Mouse (Mus musculus) liver, embryonic 14.5 days (tissue): ENCODE results near the gene Ltc4s.

Source experiments
- CTCF ChIP-seq: IDR thresholded peaks from 2 replicates; pipeline ENCODE4 v1.5.1; 2016; ENCODE audit warnings: antibody characterized with exemption, low read depth, control low read depth
- EP300 ChIP-seq: IDR thresholded peaks from 2 replicates; pipeline ENCODE4 v1.6.1; 2016; ENCODE audit warnings: antibody characterized with exemption, low read depth

DNA sequence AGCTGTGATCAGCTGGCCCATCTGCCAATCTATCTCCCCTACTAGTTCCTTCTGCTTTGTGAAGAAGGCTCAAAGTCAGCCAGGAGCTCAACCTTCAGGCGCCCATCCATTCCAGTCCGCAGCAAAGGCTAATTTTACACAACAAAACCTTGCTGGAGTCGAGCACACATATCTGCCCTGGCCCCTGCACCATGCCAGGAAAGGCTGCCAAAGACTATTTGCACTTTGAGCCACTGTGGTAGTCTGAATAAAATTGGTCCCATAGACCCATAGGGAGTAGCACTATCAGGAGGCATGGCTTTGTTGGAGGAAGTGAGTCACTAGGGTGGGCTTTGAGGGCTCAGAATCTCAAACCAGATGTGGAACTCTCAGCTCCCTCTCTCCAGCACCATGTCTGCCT is 33.0 kb downstream of the Ltc4s start:
- TF ChIP-seq CTCF: no peak
- TF ChIP-seq EP300: no peak
